Mouse (Mus musculus) heart, adult 18-20 months (tissue): ENCODE measurements around the gene Hist1h1e. TPM values are rescaled to one million over a fixed set of nuclear protein-coding genes. Genes with fewer than 3 reads are reported as not detected.

Source experiments
- DNase-seq, 2 experiments: peaks; one replicate each; pipeline ENCODE4 v3.0.0; 2021 to 2022; ENCODE audit warnings: mixed read lengths in 1 of 2
- long read RNA-seq, 2 experiments: library from polyadenylated mRNA; stranded (forward); transcript quantifications; one replicate each; pipeline ENCODE4 v2.0.0; 2021
- total RNA-seq, 2 experiments: library from RNA; stranded (reverse); gene quantifications; 2 replicates each; pipeline ENCODE4 v1.2.3; 2021

The Hist1h1e gene
- total RNA-seq, result 10 to 100 TPM; 19.6 to 19.7 TPM
- long read RNA-seq, experiment 1, result 0 reads
- long read RNA-seq, experiment 2, result 0 reads

DNA sequence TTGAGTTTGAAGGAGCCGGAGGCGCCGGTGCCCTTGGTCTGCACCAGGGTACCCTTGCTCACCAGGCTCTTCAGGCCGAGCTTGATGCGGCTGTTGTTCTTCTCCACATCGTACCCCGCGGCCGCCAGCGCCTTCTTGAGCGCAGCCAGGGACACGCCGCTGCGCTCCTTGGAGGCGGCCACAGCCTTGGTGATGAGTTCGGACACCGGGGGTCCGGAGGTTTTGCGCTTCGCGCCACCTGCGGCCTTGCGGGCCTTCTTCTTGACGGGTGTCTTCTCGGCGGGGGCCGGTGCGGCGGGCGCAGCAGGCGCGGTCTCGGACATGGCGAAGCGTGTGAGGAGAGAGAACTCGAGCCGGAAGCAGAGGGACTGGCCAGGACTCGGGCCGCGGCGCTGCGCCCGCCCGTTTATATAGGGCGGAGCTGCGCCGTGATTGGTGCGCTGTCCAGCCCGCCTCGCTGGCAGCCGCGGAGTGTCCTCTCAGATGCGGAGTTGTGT, at the start of gene Hist1h1e:
TSS of gene Hist1h1e (minus strand) at position 384 of the 497 bp plus-strand sequence.
- peak; percentile 92 to 93 for DNase-seq

DNA sequence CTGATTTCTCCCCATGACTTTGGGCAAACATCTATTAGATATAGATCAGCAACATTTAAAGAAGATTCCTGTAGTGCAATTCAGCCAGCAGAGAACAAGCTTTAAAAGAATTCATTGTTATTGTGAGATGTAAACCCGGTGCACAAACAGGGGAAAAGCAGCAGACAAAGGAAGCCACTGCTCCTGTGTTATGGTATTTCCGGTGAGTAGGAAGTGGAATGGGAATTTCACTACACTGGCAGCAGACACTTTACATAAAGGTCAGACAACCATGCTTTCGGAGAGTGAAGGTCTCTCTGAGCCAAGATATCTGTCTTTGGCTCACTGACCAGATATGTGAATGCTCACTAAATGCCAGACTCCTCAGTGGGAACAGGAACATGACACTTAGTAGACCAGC, 40.2 kb upstream of the Hist1h1e start:
- no peak for DNase-seq

DNA sequence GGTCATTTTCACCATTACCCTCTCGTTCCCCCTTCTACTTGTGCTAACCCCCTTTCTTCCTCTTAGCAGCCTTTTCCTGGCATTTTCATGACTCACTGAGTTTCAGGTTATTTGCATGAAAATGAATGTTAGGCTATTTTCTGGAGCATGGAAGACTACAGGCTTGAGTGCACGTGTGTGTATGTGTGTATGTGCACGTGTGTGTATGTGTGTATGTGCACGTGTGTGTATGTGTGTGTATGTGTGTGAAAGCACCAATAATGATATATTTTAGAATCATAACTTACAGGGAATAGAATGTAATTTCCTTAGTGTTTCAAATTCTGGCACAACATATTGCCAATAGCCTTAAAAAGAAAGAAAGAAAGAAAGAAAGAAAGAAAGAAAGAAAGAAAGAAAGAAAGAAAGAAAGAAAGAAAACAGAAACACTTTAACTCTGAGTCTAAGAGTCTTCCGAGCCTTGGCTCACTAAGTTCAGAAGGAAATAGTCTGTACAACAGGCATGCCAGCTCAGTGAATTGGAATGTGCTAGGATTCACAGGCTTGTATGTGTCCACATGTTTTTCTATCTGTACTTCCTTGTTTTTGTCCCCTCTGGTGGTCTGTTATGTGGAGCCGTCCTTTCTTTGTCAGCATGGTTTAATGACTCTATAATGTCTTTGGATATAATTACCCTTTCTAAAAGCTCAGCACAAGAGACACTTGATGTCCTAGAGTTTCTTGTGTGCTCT, 37.4 kb upstream of the Hist1h1e start:
- DNase-seq, result no peak

DNA sequence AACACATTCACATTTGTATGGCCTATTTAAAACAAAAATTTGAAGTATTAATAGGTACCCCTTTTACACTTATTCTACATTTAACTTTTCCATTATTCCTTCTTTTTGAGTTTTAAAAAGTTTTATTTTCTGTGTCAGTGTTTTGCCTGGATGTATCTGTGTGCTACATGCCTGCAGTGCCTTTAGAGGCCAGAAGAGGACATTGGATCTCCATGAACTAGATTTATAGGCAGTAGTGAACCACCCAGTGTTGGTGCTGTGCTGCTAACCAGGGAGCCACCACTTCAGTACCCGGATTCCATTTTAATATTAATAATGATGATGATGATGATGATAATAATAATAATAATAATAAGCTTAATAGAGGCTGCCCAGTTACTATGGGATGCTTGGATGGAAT, 8.3 kb upstream of the Hist1h1e start:
- DNase-seq, result no peak

DNA sequence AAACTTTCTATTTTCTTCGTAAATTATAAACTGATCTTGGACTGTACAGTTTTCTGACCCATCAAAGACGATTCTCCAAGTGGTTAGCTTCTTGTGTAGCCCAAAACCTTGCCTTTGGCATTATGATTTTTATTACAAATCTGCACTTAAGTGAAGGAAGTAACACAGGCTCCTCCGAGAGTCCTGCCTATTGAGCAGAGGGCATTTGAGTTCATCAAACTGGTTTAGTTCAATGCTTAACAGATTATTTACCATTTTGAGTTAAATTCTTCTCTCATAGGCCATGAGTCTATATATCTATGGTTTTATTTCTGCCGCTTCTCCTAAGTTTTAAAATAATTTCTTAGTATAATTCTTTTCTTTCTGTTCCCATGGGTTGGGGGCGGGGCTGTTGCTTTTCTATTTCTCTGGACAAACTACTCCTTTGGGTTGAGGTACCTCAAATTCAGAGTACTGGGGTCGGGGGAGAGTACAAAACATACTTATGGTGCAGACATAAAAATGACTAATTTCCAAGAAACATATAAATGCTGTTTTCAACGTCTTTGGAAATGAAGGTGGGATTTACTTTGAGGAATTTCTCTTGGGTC, 598 bp upstream of the Hist1h1e start:
- DNase-seq, result peak in 1 of 2 experiments; percentile 44

DNA sequence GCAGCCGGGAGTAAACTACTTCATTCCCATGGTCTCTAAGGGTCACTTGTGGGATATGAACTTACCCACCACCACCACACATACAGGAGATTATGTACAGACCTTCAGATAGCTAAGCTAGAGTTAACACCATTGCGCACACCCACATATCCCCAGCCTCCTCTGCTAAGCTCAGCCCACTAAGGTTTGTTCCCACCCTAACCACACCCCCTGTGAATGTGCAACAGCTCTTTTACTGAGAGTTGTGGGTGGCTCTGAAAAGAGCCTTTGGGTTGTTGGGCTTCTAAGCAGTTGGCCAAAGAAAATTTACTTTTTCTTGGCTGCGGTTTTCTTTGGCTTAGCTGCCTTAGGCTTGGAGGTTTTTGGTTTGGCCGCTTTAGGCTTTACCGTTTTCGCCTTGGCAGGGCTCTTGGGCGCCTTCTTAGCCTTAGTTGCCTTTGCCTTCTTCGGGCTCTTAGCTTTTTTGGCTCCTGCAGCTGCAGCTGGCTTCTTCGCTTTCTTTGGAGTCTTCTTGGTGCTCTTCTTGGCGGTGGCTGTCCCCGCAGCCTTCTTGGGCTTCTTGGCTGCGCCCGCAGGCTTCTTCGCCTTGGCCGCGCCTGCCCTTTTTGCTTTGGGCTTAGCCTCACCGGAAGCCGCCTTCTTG, 705 bp downstream of the Hist1h1e start:
- peak; percentile 84 to 90 for DNase-seq

DNA sequence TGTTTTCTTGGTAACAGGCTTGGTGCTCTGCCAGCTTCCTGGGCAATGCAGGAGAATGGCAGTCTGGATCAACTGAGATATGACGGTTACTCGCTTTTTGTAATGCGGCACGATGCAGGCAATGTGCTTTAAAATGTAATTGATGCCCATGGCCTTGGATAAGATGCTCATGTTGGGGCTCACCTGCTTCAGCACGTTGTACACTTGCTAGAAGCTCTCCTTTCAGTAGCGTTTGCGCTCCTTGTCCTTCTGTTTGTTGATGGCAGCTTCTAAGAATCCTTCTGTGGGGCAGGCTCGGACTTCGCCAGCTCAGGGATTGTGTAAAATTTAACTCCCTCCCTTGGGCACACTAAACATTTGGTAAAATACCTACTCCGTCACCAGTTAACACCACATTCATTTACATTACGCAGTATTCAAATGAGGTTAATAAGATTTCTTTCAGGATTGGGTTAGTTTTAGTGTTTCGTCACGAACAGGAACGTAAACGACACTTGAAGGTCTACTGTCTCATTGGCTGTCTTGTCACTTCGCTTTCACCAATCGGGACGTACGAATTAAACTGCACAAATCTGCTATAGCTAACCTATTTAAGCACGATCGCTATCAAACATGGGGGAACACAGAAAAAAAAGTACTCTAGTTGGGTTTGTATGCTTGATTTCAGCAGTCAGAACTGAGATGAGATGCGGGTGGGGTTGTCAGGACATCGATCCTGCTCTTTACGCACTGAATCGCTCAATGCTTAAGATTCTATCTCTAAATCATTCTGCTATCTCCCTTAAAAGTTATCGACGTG, 1.4 kb downstream of the Hist1h1e start, which contains the start of gene Hist1h2be:
TSS of gene Hist1h2be (minus strand) at position 392 of the 799 bp plus-strand sequence.
- peak; percentile 79 to 87 for DNase-seq

DNA sequence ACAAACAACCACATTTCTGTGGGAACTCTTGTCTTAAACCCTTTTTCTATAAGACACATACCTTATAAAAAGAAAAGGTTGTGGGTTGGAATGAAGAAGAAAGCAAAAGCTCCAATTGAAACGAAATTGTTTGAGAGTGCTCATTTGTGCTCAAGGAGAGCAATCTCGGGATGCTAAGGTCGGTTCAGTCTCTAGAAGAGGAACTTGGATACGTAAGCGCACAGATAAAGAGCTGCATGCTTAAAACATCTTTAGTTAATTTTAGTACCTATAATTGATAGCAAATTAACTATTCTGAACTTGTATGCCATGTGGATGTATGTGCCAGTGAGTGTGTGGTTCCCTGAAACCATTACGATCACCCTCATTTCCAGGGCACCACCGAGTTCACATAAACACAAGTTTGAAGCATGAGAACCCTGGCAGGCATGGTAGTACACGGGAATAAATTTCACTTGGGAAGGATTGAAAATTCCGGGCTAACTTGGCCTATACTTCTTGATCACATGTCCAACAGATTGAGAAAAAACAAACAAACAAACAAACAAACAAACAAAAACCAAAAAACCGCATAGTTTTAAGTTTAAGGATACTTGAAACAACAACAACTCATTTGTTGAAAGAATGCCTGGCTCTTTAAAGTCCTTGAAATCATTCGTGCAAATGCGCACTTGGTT, 2.2 kb downstream of the Hist1h1e start:
- DNase-seq, result no peak

DNA sequence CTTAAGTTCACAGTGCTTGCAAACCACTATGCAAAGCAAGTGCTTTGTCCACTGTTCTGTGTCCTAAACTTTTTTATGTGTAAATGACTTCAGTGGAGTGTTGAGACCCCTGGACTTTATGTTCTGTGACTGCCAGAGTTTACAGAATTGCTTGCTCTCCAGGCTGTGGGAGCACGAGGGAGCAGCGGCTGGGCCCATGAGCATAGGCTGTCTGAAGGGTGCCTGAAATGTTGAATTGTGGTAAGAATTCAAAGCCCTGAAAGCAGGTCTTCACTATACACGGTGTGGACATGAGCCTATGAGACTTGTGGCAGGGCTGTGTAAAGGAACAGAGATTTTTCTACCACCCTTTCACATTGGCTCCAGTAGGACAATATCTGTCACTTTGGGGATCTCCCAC, 10.7 kb downstream of the Hist1h1e start:
- DNase-seq, result no peak

DNA sequence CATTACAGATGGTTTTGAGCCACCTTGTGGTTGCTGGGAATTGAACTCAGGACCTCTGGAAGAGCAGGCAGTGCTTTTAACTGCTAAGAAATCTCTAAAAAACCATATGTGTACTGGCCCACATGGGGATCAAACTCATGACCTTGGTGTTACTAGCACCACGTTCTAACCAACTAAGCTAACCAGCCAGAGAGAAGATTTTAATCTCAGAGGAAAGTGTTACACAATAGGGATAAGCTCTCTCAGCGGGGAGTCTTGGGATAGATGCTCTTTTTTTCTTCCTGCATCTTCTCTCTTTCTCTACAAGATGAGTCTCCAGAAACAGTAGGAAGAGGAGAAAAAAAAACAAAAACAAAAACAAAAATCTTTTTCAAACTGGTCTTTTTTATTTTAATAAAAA, 12.0 kb downstream of the Hist1h1e start:
- DNase-seq, result no peak

DNA sequence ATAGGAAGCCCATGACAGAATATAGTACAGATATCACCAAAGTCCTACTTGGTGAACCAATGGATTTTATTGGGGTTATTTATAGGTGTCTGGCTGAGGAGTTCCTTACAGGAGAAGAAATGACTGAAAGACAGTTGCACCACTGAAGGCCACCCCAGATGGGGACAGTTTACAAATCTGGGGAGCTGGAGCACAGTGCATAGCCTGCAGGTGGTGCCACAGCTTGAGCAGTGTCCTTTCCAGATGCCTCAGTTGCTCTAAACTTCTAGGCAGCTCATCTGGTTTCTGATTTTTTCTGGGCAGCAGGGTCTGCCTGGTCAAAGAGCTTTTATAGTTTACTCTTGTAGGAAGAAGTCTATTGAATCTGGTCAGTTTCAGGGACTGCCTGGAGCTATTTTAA, 12.5 kb downstream of the Hist1h1e start:
- no peak for DNase-seq

DNA sequence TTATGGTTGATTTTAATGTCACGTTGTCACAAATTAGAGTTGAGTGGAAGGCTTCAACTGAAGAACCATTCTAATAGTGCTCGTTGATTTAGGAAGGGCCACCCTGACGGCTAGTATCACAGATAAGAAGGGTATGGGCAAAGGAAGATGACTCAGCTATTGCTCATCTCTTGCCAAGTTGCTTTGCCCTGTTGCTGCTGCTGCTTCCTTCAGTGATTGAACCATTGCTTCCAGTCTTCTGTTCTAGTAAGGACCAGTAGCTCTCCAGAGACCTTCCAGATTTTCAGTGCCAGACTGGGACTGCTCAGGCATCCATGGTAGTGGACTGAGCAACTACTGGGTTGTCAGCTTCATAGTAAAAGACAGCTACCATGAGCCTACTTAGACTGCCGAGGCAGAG, 13.1 kb downstream of the Hist1h1e start:
- DNase-seq, result no peak

DNA sequence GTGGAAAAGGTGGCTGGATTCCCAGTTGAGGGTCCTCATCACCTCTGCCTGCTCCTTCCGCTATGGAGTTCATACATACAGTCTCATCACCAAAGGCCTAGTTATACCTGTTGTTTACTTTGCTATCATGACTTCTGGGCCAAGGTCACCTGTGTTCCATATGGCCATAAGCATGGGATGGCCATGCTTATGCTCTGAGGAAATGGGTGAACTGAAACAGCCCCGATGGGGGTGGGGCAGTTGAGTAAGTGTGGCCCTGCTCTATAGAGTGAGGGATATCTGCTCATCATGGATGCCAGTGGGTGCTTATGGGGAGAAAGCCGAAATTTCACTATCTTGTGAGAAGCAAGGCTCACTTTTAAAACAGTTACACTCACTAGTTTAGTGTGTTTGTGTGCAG, 17.3 kb downstream of the Hist1h1e start:
- no peak for DNase-seq

DNA sequence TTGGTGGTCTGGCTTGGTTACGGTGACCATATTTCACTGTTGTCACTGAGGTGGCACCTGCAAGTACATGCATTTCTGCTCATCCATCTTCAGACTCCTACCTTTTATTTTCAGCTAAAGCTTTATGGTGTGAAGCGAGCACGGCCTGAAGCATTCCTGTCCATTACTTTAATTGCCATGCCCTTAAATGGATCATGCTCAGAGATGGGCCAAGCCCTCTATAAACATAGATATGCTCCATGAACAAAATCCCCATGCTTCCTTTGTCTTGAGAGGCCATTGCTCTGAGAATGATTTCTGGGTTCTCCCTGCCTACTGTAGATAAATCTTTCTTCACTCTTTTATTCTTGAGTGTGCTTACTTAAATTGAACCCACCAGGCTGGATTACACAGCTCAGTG, 17.9 kb downstream of the Hist1h1e start:
- no peak for DNase-seq

DNA sequence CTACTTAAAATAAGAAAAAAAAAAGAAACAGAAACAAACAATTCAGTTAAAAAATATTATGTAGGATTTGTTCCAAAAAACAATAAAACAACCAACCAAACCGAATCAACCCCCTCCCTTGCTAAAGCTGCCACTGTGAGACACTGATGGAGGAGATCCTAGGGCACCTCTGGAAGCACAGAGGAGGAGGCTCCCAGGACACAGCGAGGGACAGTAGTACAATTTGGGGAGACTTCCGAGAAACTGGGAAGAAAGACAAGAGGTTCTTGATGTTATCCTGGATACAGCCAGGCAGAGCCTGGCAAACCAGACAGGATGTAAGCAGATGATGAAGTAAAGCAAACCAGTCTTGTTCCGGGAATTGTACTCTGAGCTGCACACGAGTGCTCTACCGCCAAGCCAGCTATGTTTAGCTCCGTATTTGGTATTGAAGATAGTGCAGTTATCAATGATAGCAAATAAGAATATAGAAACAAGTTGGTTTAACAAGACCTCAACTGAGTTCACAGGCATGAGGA, 19.1 kb downstream of the Hist1h1e start:
- no peak for DNase-seq

DNA sequence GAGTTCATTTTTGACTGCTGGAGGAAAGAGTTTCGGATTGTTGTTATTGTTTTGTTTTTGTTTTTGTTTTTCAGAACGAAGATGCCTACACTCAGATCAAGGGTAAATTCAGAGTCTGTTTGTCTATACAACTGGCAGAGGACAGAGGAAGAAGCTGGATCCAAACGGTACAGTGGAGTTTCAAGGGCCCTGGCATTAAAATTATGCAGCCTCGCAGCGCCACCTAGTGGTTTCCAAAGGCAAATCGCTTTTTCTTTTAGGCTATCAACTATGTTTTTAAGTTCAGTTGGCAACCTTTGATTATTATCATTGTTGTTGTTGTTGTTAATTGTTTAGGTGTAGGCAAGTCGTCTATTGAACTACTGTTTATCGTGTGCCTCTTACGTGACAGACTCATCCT, 24.4 kb downstream of the Hist1h1e start:
- peak; percentile 76 to 91 for DNase-seq

DNA sequence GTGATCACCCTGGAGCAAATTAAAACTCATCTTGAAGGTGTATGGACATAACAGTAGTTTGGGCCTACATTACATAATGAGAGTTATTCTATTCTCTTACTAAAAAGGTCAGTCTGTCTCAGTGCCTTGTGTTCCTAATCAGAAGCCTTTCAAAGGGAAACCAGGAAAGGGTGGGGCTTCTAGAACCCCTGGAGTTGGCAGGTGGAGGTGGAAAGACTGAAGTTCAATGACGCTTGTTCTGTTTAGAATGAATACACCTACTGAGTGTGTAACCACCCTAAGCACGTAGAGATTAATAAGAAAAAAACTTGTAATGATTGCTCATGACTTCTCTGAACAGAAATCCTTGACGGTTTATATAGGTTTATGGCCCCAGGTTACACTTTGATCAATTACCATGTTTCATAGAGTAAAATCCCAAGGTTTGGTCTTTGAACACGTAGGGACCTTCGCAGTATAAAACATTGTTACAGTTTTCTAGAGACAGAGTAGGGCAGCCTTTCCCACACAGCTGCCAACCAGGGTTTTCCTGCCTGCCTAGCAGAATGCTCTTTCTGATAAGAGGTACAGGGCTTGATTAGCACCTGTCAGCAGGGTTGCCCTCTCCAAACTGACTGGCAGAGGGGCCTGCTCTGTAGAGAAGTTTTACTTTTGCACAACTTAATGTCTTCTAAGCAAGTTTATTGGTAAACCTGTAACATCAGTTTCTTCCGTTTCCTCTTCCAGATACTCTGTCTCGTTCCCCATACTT, 26.6 kb downstream of the Hist1h1e start:
- DNase-seq, result no peak

DNA sequence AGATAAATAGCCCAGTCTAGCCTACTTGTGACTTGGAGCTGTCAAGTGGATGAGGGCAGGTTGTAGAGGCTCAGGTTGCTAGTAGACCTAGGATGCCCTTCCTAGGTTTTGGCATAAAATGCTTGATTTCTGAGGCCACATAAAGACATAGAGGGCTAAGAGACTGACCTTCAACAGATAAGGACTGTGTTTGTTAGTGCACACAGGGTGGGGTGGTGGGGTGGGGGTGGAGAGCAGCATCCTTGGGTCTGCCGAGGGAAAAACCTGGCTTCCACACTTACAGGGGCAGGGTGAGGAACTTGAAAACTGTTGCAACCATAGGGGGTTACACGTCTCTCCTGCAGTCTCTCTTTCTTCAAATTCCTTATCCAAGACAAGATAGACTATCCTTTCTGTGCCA, 27.2 kb downstream of the Hist1h1e start:
- no peak for DNase-seq

DNA sequence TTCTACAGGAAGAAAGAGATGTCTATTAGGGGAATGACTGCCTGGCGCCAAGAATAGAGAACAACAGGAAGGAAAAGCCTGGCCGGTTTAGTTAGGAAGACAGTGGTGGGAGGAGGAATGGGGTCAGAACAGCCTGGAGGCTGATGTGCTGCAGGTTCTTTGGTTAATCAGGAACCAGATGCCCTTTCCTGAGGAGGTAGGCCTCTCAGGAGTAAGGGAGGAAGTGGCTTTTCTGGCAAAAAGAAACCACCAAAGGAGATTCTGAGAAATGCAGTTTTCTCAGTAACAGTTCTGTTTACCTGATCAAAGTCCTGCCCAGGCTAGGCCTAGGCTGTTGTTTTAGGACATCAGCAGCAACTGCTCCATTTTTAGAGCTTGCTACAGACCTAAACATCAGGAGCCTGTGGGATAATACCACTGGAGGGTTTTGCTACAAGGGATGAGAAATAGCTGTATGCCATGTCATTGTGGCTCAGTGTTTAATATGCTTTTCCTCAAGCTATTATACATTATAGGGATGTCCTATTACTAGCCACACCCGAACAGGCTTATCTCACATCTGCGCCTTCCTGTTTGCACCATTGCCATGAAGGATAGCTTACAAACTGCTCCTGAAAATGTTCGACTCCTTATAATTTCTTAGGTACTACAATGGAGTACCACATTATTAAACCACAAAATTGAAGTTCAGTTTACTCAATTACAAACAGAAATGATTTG, 29.1 kb downstream of the Hist1h1e start:
- no peak for DNase-seq

DNA sequence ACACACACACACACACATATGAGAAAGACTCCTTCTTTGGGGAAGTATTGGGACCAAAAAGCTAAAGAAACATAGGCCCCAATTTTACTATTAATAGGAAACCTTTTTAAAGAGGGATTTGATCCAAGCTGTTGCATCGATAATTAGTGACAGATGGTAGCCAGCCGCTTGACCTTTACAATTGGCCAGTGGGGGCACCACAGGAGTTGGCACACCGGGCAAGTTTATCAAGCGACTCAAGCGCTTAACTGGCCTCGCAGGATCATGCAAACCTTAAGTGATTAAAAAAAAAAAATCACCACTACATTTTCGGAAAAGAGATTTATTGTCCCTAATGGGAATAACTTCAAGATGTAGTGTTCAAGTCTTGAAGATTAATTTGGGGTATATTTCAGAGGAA, 29.7 kb downstream of the Hist1h1e start:
- no peak for DNase-seq
